ENCODE assay signal across 8 mouse cellular contexts in genomic region chrX:73895719-73896118, GRCm38 (mm10). TPM values are rescaled to one million over a fixed set of nuclear protein-coding genes. Genes with fewer than 3 reads are reported as not detected.
DNase-seq lines count a peak whose midpoint lies in the region; ATAC-seq and TF ChIP-seq lines count a peak whose summit lies in the region.

L1cam (minus strand) TSS chrX:73896105.

- ATAC-seq in midbrain, embryonic 13.5 days = peak; percentile 55; the same call in 1 of the 2 replicates

- H3K79me2 ChIP-seq in heart, adult 2 months (replicated peaks; ENCODE audit: control insufficient read depth, insufficient read depth, low read length) = no peaks in the 10 kb centered on the region

- no peak within 1 kb of the TSS for H3K4me2 ChIP-seq in midbrain, embryonic 13.5 days (replicated peaks)

- no peak within 1 kb of the TSS for H3K27ac ChIP-seq in heart, adult 2 months
- no peak within 1 kb of the TSS for H3K27ac ChIP-seq in heart, embryonic 10.5 days
- no peak within 1 kb of the TSS for H3K27ac ChIP-seq in hindbrain, embryonic 10.5 days
- H3K27ac ChIP-seq in midbrain, embryonic 13.5 days = no peak within 1 kb of the TSS

- no peaks in the 10 kb centered on the region for H3K27me3 ChIP-seq in heart, adult 2 months (ENCODE audit: control insufficient read depth, insufficient read depth, low read length)
- peaks cover 39% of the 10 kb centered on the region; the same call in 1 of the 2 replicates for H3K27me3 ChIP-seq in heart, embryonic 10.5 days (ENCODE audit: insufficient read depth, poor library complexity, severe bottlenecking)
- H3K27me3 ChIP-seq in hindbrain, embryonic 10.5 days (ENCODE audit: insufficient read depth, poor library complexity, severe bottlenecking) = no peaks in the 10 kb centered on the region
- no peaks in the 10 kb centered on the region for H3K27me3 ChIP-seq in midbrain, embryonic 13.5 days

- DNase-seq in heart, adult 2 months = peak; percentile 27 to 56
- DNase-seq in heart, embryonic 10.5 days (ENCODE audit: low spot score) = no peak
- peak; percentile 52 for DNase-seq in R1 (ENCODE audit: low read depth, low spot score)
- peak; percentile 23 to 32 for DNase-seq in cerebellum, postnatal 4 days (ENCODE audit: low spot score in 2 of 2)
- peak; percentile 27 for DNase-seq in hindbrain, embryonic 10.5 days (ENCODE audit: low spot score)
- DNase-seq in layer of hippocampus, postnatal 14 days (ENCODE audit: low spot score in 2 of 2) = no peak
- DNase-seq in spleen, postnatal 4 days (ENCODE audit: low spot score in 2 of 2) = peak; percentile 42 to 82

- H3K9ac ChIP-seq in heart, adult 2 months (ENCODE audit: low read depth, low read length) = no peak within 1 kb of the TSS
- H3K9ac ChIP-seq in midbrain, embryonic 13.5 days (replicated peaks) = no peak within 1 kb of the TSS

- TF ChIP-seq POLR2A in heart, adult 2 months (IDR thresholded peaks at IDR 0.05; ENCODE audit: insufficient read depth, low read depth, low read length) = no peak

- H3K4me1 ChIP-seq in heart, adult 2 months (ENCODE audit: control insufficient read depth, insufficient read depth, low read length) = no peaks in the 10 kb centered on the region
- H3K4me1 ChIP-seq in heart, embryonic 10.5 days = no peaks in the 10 kb centered on the region
- H3K4me1 ChIP-seq in hindbrain, embryonic 10.5 days (replicated peaks) = no peaks in the 10 kb centered on the region
- H3K4me1 ChIP-seq in midbrain, embryonic 13.5 days (replicated peaks) = no peaks in the 10 kb centered on the region

- TF ChIP-seq EP300 in heart, adult 2 months (IDR thresholded peaks at IDR 0.05; ENCODE audit: insufficient read depth, low read depth, low read length) = no peak

- WGBS in heart, adult 2 months = 13% methylated on average over 2 of the region's 2 CpGs
- 25% methylated on average over 2 of the region's 2 CpGs for WGBS in heart, embryonic 10.5 days
- WGBS in hindbrain, embryonic 10.5 days = 26% methylated on average over 2 of the region's 2 CpGs
- WGBS in midbrain, embryonic 13.5 days = 25% methylated on average over 2 of the region's 2 CpGs

- intact Hi-C loops in heart, adult 2 months (cut with DNase I) = loop anchor here (2.0 kb wide), 1 partner anchor 97 kb away; no protein-coding TSS in a partner anchor

- TF ChIP-seq CTCF in heart, adult 2 months (IDR thresholded peaks at IDR 0.05) = peak; percentile 68

- H3K4me3 ChIP-seq in heart, adult 2 months = no peak within 1 kb of the TSS
- H3K4me3 ChIP-seq in heart, embryonic 10.5 days = no peak within 1 kb of the TSS
- H3K4me3 ChIP-seq in hindbrain, embryonic 10.5 days = no peak within 1 kb of the TSS
- no peak within 1 kb of the TSS for H3K4me3 ChIP-seq in midbrain, embryonic 13.5 days (replicated peaks)

- no peaks in the 10 kb centered on the region for H3K9me3 ChIP-seq in heart, embryonic 10.5 days
- H3K9me3 ChIP-seq in hindbrain, embryonic 10.5 days = no peaks in the 10 kb centered on the region
- H3K9me3 ChIP-seq in midbrain, embryonic 13.5 days = no peaks in the 10 kb centered on the region

- no peaks in the 10 kb centered on the region for H3K36me3 ChIP-seq in heart, adult 2 months (ENCODE audit: control insufficient read depth, insufficient read depth, low read length)
- no peaks in the 10 kb centered on the region for H3K36me3 ChIP-seq in heart, embryonic 10.5 days
- no peaks in the 10 kb centered on the region for H3K36me3 ChIP-seq in hindbrain, embryonic 10.5 days
- no peaks in the 10 kb centered on the region for H3K36me3 ChIP-seq in midbrain, embryonic 13.5 days

RNA-seq across cellular contexts. Expression of gene L1cam, which starts in this region (rescaled TPM):
- 1 to 10 TPM; 2.1 to 3.7 TPM for total RNA-seq in heart, adult 2 months (2021)
- polyA plus RNA-seq in heart, adult 2 months (2012; rRNA removed) = 2.9 and 3.3 TPM in 2 replicates
- polyA plus RNA-seq in heart, embryonic 10.5 days (2016; fragmentation: Nextera tagmentation; extraction: Ambion mirVana) = 1.7 and 2.3 TPM in 2 replicates
- polyA plus RNA-seq in hindbrain, embryonic 10.5 days (2016; fragmentation: Nextera tagmentation; extraction: Ambion mirVana) = 13.4 and 26.1 TPM in 2 replicates
- 100 to 1,000 TPM; 213 to 217 TPM for total RNA-seq in layer of hippocampus, postnatal 14 days (2021)
- polyA plus RNA-seq in midbrain, embryonic 13.5 days (2015; fragmentation: Nextera tagmentation; extraction: Ambion mirVana) = 73.8 and 80.8 TPM in 2 replicates

Comparison
In these comparisons a context has a peak if more than half of its experiments do, and no peak if none do; other contexts are left out.
1. RNA of gene L1cam (total RNA-seq): 213 to 217 TPM in layer of hippocampus, postnatal 14 days; 2.1 to 3.7 TPM in heart, adult 2 months; every median in the first group is over 10 times any median in the second.
2. DNase-seq: peak in heart, adult 2 months (2 of 2), R1 (single experiment), cerebellum, postnatal 4 days (2 of 2), hindbrain, embryonic 10.5 days (single experiment) and spleen, postnatal 4 days (2 of 2); none in heart, embryonic 10.5 days (single experiment) and layer of hippocampus, postnatal 14 days (0 of 2).